Mouse (Mus musculus) skeletal muscle tissue, adult 2 months (tissue): ENCODE measurements around the gene Pitx1.
A peak's percentile ranks its signal among the peaks of the same experiment; 100 is the strongest.

Experiments used
- DNase-seq: peaks from one replicate; pipeline ENCODE4 v3.0.0-alpha.2; 2012; ENCODE audit warnings: low read depth, low spot score

Pitx1 gene

GRCm38 (mm10) chr13:55830833-55831721 lies 4.9 kb downstream of the Pitx1 start:
- no peak for DNase-seq

GRCm38 (mm10) chr13:55830081-55830832 lies 5.7 kb downstream of the Pitx1 start:
- no peak for DNase-seq

GRCm38 (mm10) chr13:55829018-55829655 lies 6.9 kb downstream of the Pitx1 start:
- DNase-seq = no peak

GRCm38 (mm10) chr13:55828141-55829017 lies 7.6 kb downstream of the Pitx1 start:
- no peak for DNase-seq

GRCm38 (mm10) chr13:55827679-55828140 lies 8.3 kb downstream of the Pitx1 start:
- DNase-seq = no peak

- no peak for DNase-seq
Observed at GRCm38 (mm10) chr13:55826796-55827678, 9.0 kb downstream of the Pitx1 start.

- DNase-seq = no peak
Observed at GRCm38 (mm10) chr13:55826008-55826671, 9.9 kb downstream of the Pitx1 start.

GRCm38 (mm10) chr13:55825245-55825681 lies 10.7 kb downstream of the Pitx1 start:
- no peak for DNase-seq

GRCm38 (mm10) chr13:55824151-55824945 lies 11.6 kb downstream of the Pitx1 start:
- DNase-seq = no peak

GRCm38 (mm10) chr13:55822499-55822898 lies 13.5 kb downstream of the Pitx1 start:
- no peak for DNase-seq

GRCm38 (mm10) chr13:55814834-55815233 lies 21.2 kb downstream of the Pitx1 start:
- no peak for DNase-seq

- DNase-seq = no peak
Observed at GRCm38 (mm10) chr13:55813490-55814016, 22.4 kb downstream of the Pitx1 start.

- peak; percentile 14 for DNase-seq
Observed at GRCm38 (mm10) chr13:55810947-55811346, 25.0 kb downstream of the Pitx1 start.

GRCm38 (mm10) chr13:55809707-55810106 lies 26.3 kb downstream of the Pitx1 start:
- DNase-seq = no peak

- DNase-seq = no peak
Observed at GRCm38 (mm10) chr13:55809041-55809623, 26.9 kb downstream of the Pitx1 start.

- no peak for DNase-seq
Observed at GRCm38 (mm10) chr13:55803973-55804372, 32.0 kb downstream of the Pitx1 start.

- DNase-seq = no peak
Observed at GRCm38 (mm10) chr13:55801246-55801645, 34.7 kb downstream of the Pitx1 start.

GRCm38 (mm10) chr13:55786120-55786519 lies 49.9 kb downstream of the Pitx1 start:
- DNase-seq = no peak
